Mouse (Mus musculus) kidney, postnatal 36 days (tissue): ENCODE measurements around the gene Gm7694.

ENCODE experiments used
- DNase-seq, 2 experiments: peaks; one replicate each; pipeline ENCODE4 v3.0.0; 2021 to 2022; ENCODE audit warnings: mixed read lengths in 2 of 2

Gene Gm7694

GRCm38 (mm10) chr1:170282415-170283129, 23.6 kb downstream of the Gm7694 start:
- DNase-seq: no peak

DNA sequence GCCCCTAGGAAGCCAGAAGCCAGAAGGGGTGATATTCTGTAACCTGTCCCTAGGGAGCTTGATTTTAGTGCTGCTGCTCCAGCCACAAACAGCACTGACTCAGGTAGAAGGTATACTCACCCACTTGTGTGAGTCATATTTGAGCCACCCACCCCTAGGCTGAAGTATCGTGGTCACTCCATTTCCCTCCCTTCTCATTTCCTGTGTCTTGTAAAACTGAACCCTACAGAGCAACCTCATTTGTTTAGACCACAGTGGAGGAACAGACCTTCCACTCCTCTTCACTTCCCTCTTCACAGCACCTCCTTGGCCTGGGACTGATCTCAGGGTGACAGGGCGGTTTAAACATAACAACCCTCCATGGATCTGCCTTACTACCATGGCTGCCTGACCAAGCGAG, 29.1 kb downstream of the Gm7694 start, which contains the start of gene Sh2d1b1:
Gene Sh2d1b1 (plus strand): TSS at position 305 of the 400 bp plus-strand sequence.
- no peak for DNase-seq

DNA sequence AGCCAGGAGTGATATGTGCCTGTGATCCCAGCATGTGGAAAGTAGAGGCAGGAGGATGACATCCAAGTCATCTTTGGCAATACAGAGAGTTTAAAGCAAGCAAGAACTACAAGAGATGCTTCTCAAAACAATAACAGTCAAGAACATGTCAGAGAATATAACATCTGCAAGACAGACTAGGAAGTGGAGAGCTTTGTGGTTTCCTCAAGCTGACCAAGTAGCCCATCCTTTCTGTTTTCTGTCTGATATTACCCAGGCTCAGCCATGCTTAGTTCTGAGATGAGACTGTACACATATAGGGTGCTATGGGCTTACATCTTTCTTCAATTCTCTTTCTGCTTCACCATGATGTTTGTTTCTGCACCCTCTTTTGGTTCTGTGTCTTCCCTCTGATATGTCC, 32.9 kb downstream of the Gm7694 start:
- no peak for DNase-seq

DNA sequence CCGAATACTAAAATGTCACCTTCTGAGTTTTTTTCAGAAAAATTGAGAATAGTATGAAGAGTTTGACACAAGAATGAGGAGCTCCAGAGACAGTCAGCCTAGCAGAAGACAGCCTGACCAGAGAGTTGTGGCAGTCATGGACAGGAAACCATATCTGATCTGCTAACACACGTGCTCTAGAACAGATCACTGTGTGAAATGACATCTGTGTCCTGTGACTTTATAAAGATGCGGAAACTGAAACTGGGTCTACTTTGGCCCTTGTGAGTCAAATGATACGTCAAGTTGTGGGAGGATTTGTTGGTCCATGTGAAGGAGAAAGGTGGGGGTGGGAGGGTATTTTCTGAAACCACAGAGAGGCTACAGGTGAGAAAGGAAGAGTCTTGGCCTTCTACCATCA, 35.4 kb downstream of the Gm7694 start:
- no peak for DNase-seq

GRCm38 (mm10) chr1:170270281-170270680, 35.9 kb downstream of the Gm7694 start:
- DNase-seq: no peak

GRCm38 (mm10) chr1:170255560-170255910, 50.6 kb downstream of the Gm7694 start:
- DNase-seq: peak; percentile 88 to 89

DNA sequence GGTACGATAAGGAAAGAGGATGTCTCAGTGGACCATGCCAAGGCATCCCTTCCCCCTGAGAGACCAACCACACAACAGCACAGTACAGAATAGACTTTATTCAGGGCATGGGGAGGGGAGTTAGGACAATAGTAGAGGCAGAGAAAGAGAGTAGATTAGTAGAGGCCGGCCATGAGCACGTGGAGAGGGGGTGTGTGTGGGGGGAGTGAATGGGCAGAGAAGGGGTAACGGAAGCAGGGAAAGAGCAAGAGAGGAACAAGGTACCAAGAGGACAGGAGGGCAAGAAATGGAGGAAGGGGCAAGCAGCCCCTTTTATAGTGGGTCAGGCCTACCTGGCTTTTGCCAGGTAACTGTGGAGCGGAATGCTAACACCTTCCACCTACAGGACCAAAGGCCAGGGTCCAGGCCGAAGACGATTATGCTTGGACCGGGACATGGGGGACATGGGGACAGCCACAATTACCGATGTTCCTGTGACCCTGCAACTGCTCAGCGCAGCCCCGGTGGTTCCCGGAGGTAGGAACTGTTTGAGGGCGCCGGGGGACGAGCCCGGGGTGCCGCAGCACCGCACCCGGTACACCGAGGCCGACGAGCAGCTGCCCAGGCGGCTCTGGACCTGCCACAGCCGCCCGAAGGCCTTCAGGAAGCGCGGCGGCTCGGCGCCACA, 51.1 kb downstream of the Gm7694 start:
- peak in 1 of 2 experiments; percentile 4 for DNase-seq
